Mouse (Mus musculus) forebrain, embryonic 13.5 days (tissue): ENCODE data around the gene Mgat3. TPM values are rescaled to one million over a fixed set of nuclear protein-coding genes. Genes with fewer than 3 reads are reported as not detected.

Experiments used
- ATAC-seq: fragments of 200-750 bp; cut with Nextera tagmentation; 2 replicates; pipeline ENCODE4 v1.8.0; 2017
- H3K27ac ChIP-seq: fragments of 300-500 bp; sonication (generic); 2 replicates; pipeline ENCODE4 v1.5.1; 2015; ENCODE audit warnings: inconsistent platforms, mild to moderate bottlenecking, moderate library complexity
- H3K27me3 ChIP-seq: fragments of 300-500 bp; sonication (generic); 2 replicates; pipeline ENCODE4 v1.6.1; 2015; ENCODE audit warnings: mild to moderate bottlenecking, inconsistent platforms
- H3K36me3 ChIP-seq: fragments of 300-500 bp; sonication (generic); 2 replicates; pipeline ENCODE4 v1.6.1; 2015; ENCODE audit warnings: mild to moderate bottlenecking, inconsistent platforms; ENCODE audit not compliant: poor library complexity, severe bottlenecking
- H3K4me1 ChIP-seq: fragments of 300-500 bp; sonication (generic); 2 replicates; pipeline ENCODE4 v1.6.1; 2015; ENCODE audit warnings: inconsistent platforms
- H3K4me2 ChIP-seq: fragments of 300-500 bp; sonication (generic); 2 replicates; pipeline ENCODE4 v1.6.1; 2015; ENCODE audit warnings: inconsistent platforms, mild to moderate bottlenecking, moderate library complexity
- H3K4me3 ChIP-seq: fragments of 300-500 bp; sonication (generic); 2 replicates; pipeline ENCODE4 v1.5.1; 2015; ENCODE audit warnings: mild to moderate bottlenecking, inconsistent platforms
- H3K9ac ChIP-seq: fragments of 300-500 bp; sonication (generic); 2 replicates; pipeline ENCODE4 v1.6.1; 2015; ENCODE audit warnings: mild to moderate bottlenecking, inconsistent platforms
- H3K9me3 ChIP-seq: fragments of 300-500 bp; sonication (generic); replicated peaks from 2 replicates; pipeline ENCODE4 v1.6.1; 2016; ENCODE audit warnings: inconsistent platforms
- WGBS: fragments of 180-500 bp; shearing (Covaris S2); methylation state at CpG from one replicate; pipeline ENCODE4 v1.1.7; 2015; 5-methylcytosine and 5-hydroxymethylcytosine counted together
- polyA plus RNA-seq: library from polyadenylated mRNA; unstranded; fragments of >200 nt; fragmentation: Nextera tagmentation; extraction: Ambion mirVana; gene quantifications from 2 replicates; pipeline ENCODE4 v1.2.1, GENCODE M21; 2015

The Mgat3 gene
- polyA plus RNA-seq, 1 experiment from 2014 or later, result 7.3 TPM

GRCm38 (mm10) chr15:80153757-80154156, 19.8 kb upstream of the Mgat3 start:
- Histone ChIP-seq H3K4me2 (no peak overlapping the region), H3K36me3 (peaks cover 96% of the 10 kb centered on the region), H3K9me3 (no peaks in the 10 kb centered on the region), H3K4me1 (no peaks in the 10 kb centered on the region), H3K27me3 (no peaks in the 10 kb centered on the region), H3K9ac (no peak overlapping the region), H3K4me3 (no peak overlapping the region), H3K27ac (no peak overlapping the region)
- 90% methylated on average over 11 of the region's 11 CpGs for WGBS
- ATAC-seq, result no peak

GRCm38 (mm10) chr15:80155707-80156106, 17.8 kb upstream of the Mgat3 start:
- no peak overlapping the region for H3K27ac ChIP-seq
- H3K9ac ChIP-seq, result no peak overlapping the region
- H3K4me2 ChIP-seq, result no peak overlapping the region
- WGBS, result 94% methylated on average over 8 of the region's 8 CpGs
- no peaks in the 10 kb centered on the region for H3K4me1 ChIP-seq
- H3K4me3 ChIP-seq, result no peak overlapping the region
- H3K9me3 ChIP-seq, result no peaks in the 10 kb centered on the region
- peaks cover 96% of the 10 kb centered on the region for H3K36me3 ChIP-seq
- no peak for ATAC-seq
- no peaks in the 10 kb centered on the region for H3K27me3 ChIP-seq

DNA sequence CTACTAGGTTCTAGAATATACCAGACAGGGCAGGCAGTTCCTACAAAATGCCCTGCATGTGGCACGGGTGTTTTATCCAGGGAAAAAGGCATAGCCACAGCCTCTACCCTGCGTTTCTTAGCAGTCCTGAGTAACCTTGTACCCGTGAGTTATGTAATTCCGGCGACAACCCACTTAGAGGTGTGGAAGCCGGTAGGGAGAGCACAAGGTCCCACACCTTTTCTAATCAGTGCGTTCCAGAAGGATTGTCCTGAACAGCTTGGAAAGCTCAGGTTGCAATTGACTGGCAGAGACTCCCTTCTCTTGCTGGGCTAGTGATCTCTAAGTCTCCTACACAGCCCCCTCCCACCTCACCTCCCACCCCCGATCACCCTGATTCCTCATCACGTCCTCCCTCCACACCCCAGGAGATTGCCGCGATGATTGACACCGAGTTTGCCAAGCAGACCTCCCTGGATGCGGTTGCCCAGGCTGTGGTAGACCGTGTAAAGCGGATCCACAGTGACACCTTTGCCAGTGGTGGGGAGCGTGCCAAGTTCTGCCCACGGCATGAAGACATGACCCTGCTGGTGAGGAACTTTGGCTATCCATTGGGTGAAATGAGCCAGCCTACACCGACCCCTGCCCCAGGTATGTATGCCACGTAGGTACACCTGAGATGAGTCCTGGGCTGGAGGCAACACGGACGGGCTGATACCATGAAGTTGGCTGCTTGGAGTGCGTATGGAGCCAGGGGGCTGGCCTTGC, 16.2 kb upstream of the Mgat3 start:
- H3K9me3 ChIP-seq, result no peaks in the 10 kb centered on the region
- 94% methylated on average over 22 of the region's 22 CpGs for WGBS
- peaks cover 98% of the 10 kb centered on the region for H3K36me3 ChIP-seq
- H3K27me3 ChIP-seq, result no peaks in the 10 kb centered on the region
- H3K9ac ChIP-seq, result no peak overlapping the region
- ATAC-seq, result no peak
- H3K27ac ChIP-seq, result no peak overlapping the region
- no peaks in the 10 kb centered on the region for H3K4me1 ChIP-seq
- no peak overlapping the region for H3K4me3 ChIP-seq
- H3K4me2 ChIP-seq, result no peak overlapping the region

- Histone ChIP-seq H3K4me1 (no peaks in the 10 kb centered on the region), H3K4me2 (no peak overlapping the region), H3K9ac (no peak overlapping the region), H3K9me3 (no peaks in the 10 kb centered on the region), H3K27ac (no peak overlapping the region), H3K4me3 (no peak overlapping the region), H3K27me3 (no peaks in the 10 kb centered on the region), H3K36me3 (peaks cover 94% of the 10 kb centered on the region)
- ATAC-seq, result no peak
- WGBS, result 79% methylated on average over 5 of the region's 5 CpGs
These were observed 15.4 kb upstream of the Mgat3 start for GRCm38 (mm10) chr15:80158001-80158706.

DNA sequence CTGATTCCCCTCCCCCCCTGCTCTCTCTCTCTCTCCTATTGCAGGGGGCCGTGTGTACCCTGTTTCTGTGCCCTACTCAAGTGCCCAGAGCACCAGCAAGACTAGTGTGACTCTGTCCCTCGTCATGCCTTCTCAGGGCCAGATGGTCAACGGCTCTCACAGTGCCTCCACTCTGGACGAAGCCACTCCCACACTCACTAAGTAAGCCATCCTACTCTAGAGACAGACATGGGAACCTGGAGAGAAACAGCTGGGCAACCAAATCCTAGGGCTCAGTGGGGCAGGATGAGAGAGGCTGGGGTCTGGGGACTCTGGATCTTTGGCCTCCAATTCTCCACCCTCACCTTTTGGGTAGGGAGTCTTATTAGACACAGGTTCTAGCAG, 14.8 kb upstream of the Mgat3 start:
- Histone ChIP-seq H3K9ac (no peak overlapping the region), H3K4me2 (no peak overlapping the region), H3K36me3 (peaks cover 94% of the 10 kb centered on the region), H3K27me3 (no peaks in the 10 kb centered on the region), H3K4me3 (no peak overlapping the region), H3K4me1 (no peaks in the 10 kb centered on the region), H3K9me3 (no peaks in the 10 kb centered on the region), H3K27ac (no peak overlapping the region)
- WGBS, result 56% methylated on average over 4 of the region's 4 CpGs
- no peak for ATAC-seq

DNA sequence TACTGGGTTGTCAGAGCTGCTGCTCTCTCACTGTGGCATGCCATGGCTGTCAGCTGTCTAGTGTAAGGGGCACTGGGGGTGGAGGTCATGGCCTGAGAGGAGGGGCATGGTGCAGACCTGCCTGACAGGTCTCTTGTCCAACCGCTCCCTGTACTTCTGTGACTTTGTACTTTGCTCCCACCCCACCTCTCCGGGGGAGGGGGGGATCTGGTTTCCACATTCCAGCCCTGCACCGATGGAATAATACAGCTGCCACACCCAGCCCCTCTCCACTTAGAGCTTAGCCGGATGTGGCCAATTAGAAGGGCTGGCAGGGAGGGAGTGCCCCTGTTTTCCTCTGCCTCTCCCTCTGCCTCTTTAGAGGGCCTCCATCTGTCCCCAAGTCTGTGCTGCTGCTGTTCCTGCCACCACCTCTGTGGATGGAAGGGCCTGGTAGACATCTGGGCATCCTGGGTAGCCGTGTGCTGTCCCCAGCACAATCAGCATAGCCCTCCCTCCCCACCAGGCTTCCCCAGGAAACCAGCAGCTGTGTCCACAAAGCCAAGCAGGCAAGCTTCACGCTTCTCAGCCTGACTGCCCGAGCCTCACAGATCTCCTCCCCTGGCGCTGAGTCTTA, 14.1 kb upstream of the Mgat3 start:
- Histone ChIP-seq H3K27ac (no peak overlapping the region; the same call in 1 of the 2 replicates), H3K4me2 (no peak overlapping the region), H3K9me3 (no peaks in the 10 kb centered on the region), H3K9ac (0 out of 2 replicates have a peak overlapping the region, but pooled peaks have one; percentile 27), H3K36me3 (peaks cover 88% of the 10 kb centered on the region), H3K4me1 (no peaks in the 10 kb centered on the region), H3K4me3 (no peak overlapping the region), H3K27me3 (no peaks in the 10 kb centered on the region)
- WGBS, result 50% methylated on average over 8 of the region's 8 CpGs
- no peak for ATAC-seq

DNA sequence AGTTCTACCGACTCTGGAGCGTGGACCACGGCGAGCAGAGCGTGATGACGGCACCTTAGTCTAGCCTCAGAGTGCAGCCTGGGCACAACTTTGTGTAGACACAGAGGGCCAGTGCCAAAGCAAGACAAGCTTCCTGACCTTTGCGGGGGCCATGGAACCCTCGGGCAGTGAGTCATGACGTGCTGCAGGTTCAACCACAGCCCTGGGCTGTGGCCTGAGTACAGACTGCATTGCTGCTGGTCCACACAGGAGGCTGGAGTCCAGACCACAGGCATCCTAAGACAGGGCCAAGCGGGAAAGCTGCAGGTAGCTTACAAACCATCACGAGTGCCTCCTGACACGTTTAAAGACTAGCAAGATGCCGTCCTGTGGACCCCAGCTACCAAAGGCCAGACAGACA, 13.3 kb upstream of the Mgat3 start:
- no peak for ATAC-seq
- Histone ChIP-seq H3K27ac (0 out of 2 replicates have a peak overlapping the region, but pooled peaks have one; percentile 0), H3K4me3 (no peak overlapping the region), H3K36me3 (peaks cover 80% of the 10 kb centered on the region), H3K9me3 (no peaks in the 10 kb centered on the region), H3K4me2 (no peak overlapping the region), H3K27me3 (no peaks in the 10 kb centered on the region), H3K9ac (no peak overlapping the region), H3K4me1 (no peaks in the 10 kb centered on the region)
- WGBS, result 92% methylated on average over 13 of the region's 13 CpGs

DNA sequence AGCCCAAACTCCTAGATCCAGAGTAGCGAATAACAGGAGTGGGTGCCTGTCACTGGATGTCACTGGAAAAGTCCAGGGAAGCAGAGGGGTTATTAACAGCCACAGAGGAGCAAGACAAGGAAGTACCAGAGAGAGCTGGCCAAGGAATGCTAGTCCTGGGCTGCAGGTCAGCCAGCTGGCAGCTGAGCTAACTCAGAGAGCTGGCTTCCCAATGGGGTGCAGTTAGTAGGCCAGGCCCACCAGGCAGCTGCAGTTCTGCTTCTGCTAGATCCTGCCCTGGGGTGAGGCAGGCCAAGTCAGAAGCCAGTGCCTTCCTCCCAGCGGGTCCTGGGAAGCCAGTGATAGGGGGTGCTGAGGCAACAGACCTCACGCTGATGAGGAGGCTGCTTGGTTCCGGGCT, 12.8 kb upstream of the Mgat3 start:
- WGBS, result 93% methylated on average over 4 of the region's 4 CpGs

GRCm38 (mm10) chr15:80161199-80161598, 12.3 kb upstream of the Mgat3 start:
- H3K9me3 ChIP-seq, result no peaks in the 10 kb centered on the region
- ATAC-seq, result no peak
- H3K4me2 ChIP-seq, result no peak overlapping the region
- peaks cover 71% of the 10 kb centered on the region for H3K36me3 ChIP-seq
- no peak overlapping the region for H3K9ac ChIP-seq
- no peaks in the 10 kb centered on the region for H3K27me3 ChIP-seq
- 89% methylated on average over 3 of the region's 3 CpGs for WGBS
- no peak overlapping the region for H3K27ac ChIP-seq
- no peaks in the 10 kb centered on the region for H3K4me1 ChIP-seq
- H3K4me3 ChIP-seq, result no peak overlapping the region

More for the DNA sequence above, 12.8 kb upstream of the Mgat3 start:
- no peak overlapping the region for H3K9ac ChIP-seq
- no peaks in the 10 kb centered on the region for H3K9me3 ChIP-seq
- H3K4me3 ChIP-seq, result no peak overlapping the region
- H3K27me3 ChIP-seq, result no peaks in the 10 kb centered on the region
- ATAC-seq, result no peak
- 0 out of 2 replicates have a peak overlapping the region, but pooled peaks have one; percentile 0 for H3K27ac ChIP-seq
- H3K36me3 ChIP-seq, result peaks cover 76% of the 10 kb centered on the region
- no peak overlapping the region for H3K4me2 ChIP-seq
- H3K4me1 ChIP-seq, result no peaks in the 10 kb centered on the region

- no peaks in the 10 kb centered on the region for H3K27me3 ChIP-seq
- no peak for ATAC-seq
- no peaks in the 10 kb centered on the region for H3K9me3 ChIP-seq
- no peak overlapping the region for H3K9ac ChIP-seq
- 93% methylated on average over 4 of the region's 4 CpGs for WGBS
- H3K27ac ChIP-seq, result no peak overlapping the region
- no peak overlapping the region for H3K4me2 ChIP-seq
- H3K36me3 ChIP-seq, result peaks cover 59% of the 10 kb centered on the region
- H3K4me1 ChIP-seq, result no peaks in the 10 kb centered on the region
- no peak overlapping the region for H3K4me3 ChIP-seq
These were observed 11.0 kb upstream of the Mgat3 start for GRCm38 (mm10) chr15:80162401-80162964.

- no peak overlapping the region for H3K4me2 ChIP-seq
- WGBS, result 87% methylated on average over 11 of the region's 11 CpGs
- H3K9ac ChIP-seq, result no peak overlapping the region
- no peaks in the 10 kb centered on the region for H3K9me3 ChIP-seq
- no peak overlapping the region for H3K4me3 ChIP-seq
- no peak overlapping the region for H3K27ac ChIP-seq
- no peak for ATAC-seq
- no peaks in the 10 kb centered on the region for H3K4me1 ChIP-seq
- peaks cover 51% of the 10 kb centered on the region for H3K36me3 ChIP-seq
- no peaks in the 10 kb centered on the region for H3K27me3 ChIP-seq
These were observed 10.2 kb upstream of the Mgat3 start for GRCm38 (mm10) chr15:80163274-80163673.

DNA sequence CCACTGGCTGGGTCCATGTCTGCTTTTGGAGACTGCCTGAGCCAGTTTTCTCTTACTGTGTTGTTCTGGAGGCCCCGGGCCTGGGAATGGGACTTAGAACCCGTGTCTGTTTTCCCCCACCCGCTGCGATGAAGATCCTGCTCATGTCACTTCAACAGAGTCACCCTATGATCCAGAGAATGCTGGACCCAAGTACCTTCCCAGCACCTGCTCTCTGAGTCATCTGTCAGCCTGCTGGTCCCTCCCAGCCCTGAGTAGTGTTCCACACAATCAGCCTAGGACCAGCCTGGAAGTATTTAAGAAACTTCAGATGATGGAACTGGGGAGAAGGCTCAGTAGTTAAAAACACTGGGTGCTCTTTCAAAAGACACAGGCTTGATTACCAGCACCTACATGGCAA, 9.8 kb upstream of the Mgat3 start:
- Histone ChIP-seq H3K36me3 (peaks cover 47% of the 10 kb centered on the region), H3K27me3 (no peaks in the 10 kb centered on the region), H3K27ac (no peak overlapping the region), H3K9me3 (no peaks in the 10 kb centered on the region), H3K4me1 (no peaks in the 10 kb centered on the region), H3K4me2 (no peak overlapping the region), H3K4me3 (no peak overlapping the region), H3K9ac (no peak overlapping the region)
- ATAC-seq, result no peak
- 90% methylated on average over 4 of the region's 4 CpGs for WGBS
